Mouse (Mus musculus): ENCODE data around the gene Mad2l1bp.

- no peak for TF ChIP-seq CTCF (IDR thresholded peaks at IDR 0.05; ENCODE audit: borderline replicate concordance, insufficient read depth, low read depth, low read length)
- no peak for TF ChIP-seq POLR2A (IDR thresholded peaks at IDR 0.05; ENCODE audit: borderline replicate concordance, insufficient read depth, low read length)
These were observed 9.2 kb upstream of the Mad2l1bp start for GRCm38 (mm10) chr17:46162551-46162950.

Measured in cerebellum, adult 2 months (tissue).